Comparison of ENCODE assay signal across 8 mouse cellular contexts in the genomic region with DNA sequence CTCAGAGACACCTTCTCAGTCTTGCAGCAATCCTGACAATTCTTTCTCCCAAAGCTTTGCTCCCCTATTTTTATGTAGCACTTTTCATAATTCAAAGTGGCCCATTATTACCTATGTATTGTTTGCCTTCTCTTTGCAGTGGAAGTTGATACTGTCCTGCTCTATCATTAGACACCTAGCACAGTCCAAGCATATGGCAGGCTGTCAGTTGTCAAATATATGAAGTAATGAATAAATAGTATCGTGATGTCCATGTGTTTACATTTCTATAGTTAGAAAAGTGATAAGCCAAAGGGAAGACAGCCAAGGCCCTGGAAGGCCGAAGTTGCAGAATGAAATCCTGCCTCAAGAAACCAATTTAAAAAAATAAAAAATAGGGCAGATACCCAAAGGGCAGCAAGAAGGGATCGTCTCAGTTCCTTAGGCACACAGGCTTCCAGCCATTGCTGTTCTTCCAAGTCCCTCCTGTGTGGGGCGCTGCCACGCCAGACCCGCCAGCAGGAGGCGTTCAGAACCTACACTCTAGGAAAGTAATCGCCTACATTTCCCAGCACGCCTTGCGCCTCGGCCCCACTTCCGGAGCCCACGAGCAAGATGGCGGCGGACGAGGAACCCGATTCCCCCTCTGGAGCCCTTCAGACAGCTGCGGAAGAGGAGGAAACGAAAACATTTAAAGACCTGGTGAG. TPM values are rescaled to one million over a fixed set of nuclear protein-coding genes. Genes with fewer than 3 reads are reported as not detected.
DNase-seq lines count a peak whose midpoint lies in the region; ATAC-seq and TF ChIP-seq lines count a peak whose summit lies in the region.

Ddx47 (plus strand) TSS at position 565 of the 686 bp plus-strand sequence.

- peak within 1 kb of the TSS; percentile 87 for H3K9ac ChIP-seq in embryonic facial prominence, embryonic 13.5 days
- H3K9ac ChIP-seq in limb, embryonic 12.5 days (replicated peaks), result peak within 1 kb of the TSS; percentile 82
- peak within 1 kb of the TSS; percentile 62 for H3K9ac ChIP-seq in midbrain, embryonic 15.5 days

- ATAC-seq in embryonic facial prominence, embryonic 13.5 days (ENCODE audit: insufficient number of reproducible peaks, insufficient read depth, low FRiP score, low TSS enrichment, low read depth), result peak; percentile 78
- ATAC-seq in limb, embryonic 12.5 days (ENCODE audit: insufficient number of reproducible peaks, insufficient read depth, low FRiP score, low TSS enrichment, low read depth), result peak; percentile 87
- ATAC-seq in midbrain, embryonic 15.5 days (replicated peaks), result peak; percentile 90

- peak within 1 kb of the TSS; percentile 83 for H3K4me3 ChIP-seq in embryonic facial prominence, embryonic 13.5 days
- peak within 1 kb of the TSS; percentile 88 for H3K4me3 ChIP-seq in kidney, adult 2 months (ENCODE audit: insufficient read depth, low read depth, low read length)
- H3K4me3 ChIP-seq in limb, embryonic 12.5 days (replicated peaks), result peak within 1 kb of the TSS; percentile 65
- H3K4me3 ChIP-seq in midbrain, embryonic 15.5 days, result peak within 1 kb of the TSS; percentile 72
- H3K4me3 ChIP-seq in spleen, adult 2 months (ENCODE audit: extremely low read depth, insufficient read depth, insufficient read length), result peak within 1 kb of the TSS; percentile 73

- 7% methylated on average over 19 of the region's 19 CpGs for WGBS in embryonic facial prominence, embryonic 13.5 days
- WGBS in kidney, adult 2 months, result 5% methylated on average over 19 of the region's 19 CpGs
- 7% methylated on average over 19 of the region's 19 CpGs for WGBS in limb, embryonic 12.5 days
- WGBS in midbrain, embryonic 15.5 days, result 5% methylated on average over 19 of the region's 19 CpGs
- 6% methylated on average over 19 of the region's 19 CpGs for WGBS in spleen, adult 2 months

- peaks cover 8% of the 10 kb centered on the region for H3K4me1 ChIP-seq in embryonic facial prominence, embryonic 13.5 days
- peaks cover 5% of the 10 kb centered on the region; the same call in 1 of the 2 replicates for H3K4me1 ChIP-seq in kidney, adult 2 months (ENCODE audit: control insufficient read depth, insufficient read depth, low read length)
- H3K4me1 ChIP-seq in limb, embryonic 12.5 days (replicated peaks), result peaks cover 6% of the 10 kb centered on the region
- H3K4me1 ChIP-seq in midbrain, embryonic 15.5 days, result peaks cover 8% of the 10 kb centered on the region
- H3K4me1 ChIP-seq in spleen, adult 2 months (ENCODE audit: control insufficient read depth, insufficient read depth, insufficient read length), result peaks cover 2% of the 10 kb centered on the region

- DNase-seq in 3134 (ENCODE audit: extremely low read depth, insufficient read length, low spot score), result peak; percentile 91
- peak; percentile 96 for DNase-seq in adrenal gland, postnatal 36 days
- DNase-seq in heart, adult 18-20 months, result peak; percentile 95 to 97
- peak; percentile 97 for DNase-seq in kidney, adult 2 months
- peak; percentile 83 to 94 for DNase-seq in spleen, adult 2 months (ENCODE audit: low read depth in 1 of 2, low spot score in 2 of 2)

- H3K27ac ChIP-seq in embryonic facial prominence, embryonic 13.5 days, result no peak within 1 kb of the TSS
- peak within 1 kb of the TSS; percentile 40; the same call in 1 of the 2 replicates for H3K27ac ChIP-seq in kidney, adult 2 months (ENCODE audit: insufficient read depth, low read depth, low read length)
- H3K27ac ChIP-seq in limb, embryonic 12.5 days, result no peak within 1 kb of the TSS
- H3K27ac ChIP-seq in midbrain, embryonic 15.5 days, result peak within 1 kb of the TSS; percentile 59; the same call in 1 of the 2 replicates
- peak within 1 kb of the TSS; percentile 41 for H3K27ac ChIP-seq in spleen, adult 2 months (ENCODE audit: insufficient read depth, low read length)

- no peak for TF ChIP-seq POLR2A in kidney, adult 2 months (IDR thresholded peaks at IDR 0.05; ENCODE audit: low read depth, low read length)
- no peak; the same call in 1 of the 2 replicates for TF ChIP-seq POLR2A in spleen, adult 2 months (IDR thresholded peaks at IDR 0.05; ENCODE audit: low read depth, low read length)

- peaks cover 28% of the 10 kb centered on the region for H3K36me3 ChIP-seq in embryonic facial prominence, embryonic 13.5 days
- peaks cover 7% of the 10 kb centered on the region for H3K36me3 ChIP-seq in kidney, adult 2 months (ENCODE audit: control insufficient read depth, insufficient read depth, low read length)
- H3K36me3 ChIP-seq in limb, embryonic 12.5 days, result peaks cover 25% of the 10 kb centered on the region
- H3K36me3 ChIP-seq in midbrain, embryonic 15.5 days (replicated peaks), result peaks cover 21% of the 10 kb centered on the region; the same call in 1 of the 2 replicates
- H3K36me3 ChIP-seq in spleen, adult 2 months (ENCODE audit: control insufficient read depth, insufficient read depth, low read length), result peaks cover 19% of the 10 kb centered on the region

- TF ChIP-seq CTCF in kidney, adult 2 months (conservative IDR thresholded peaks at IDR 0.05; ENCODE audit: insufficient read depth, insufficient read length, low read depth, low read length), result peak; percentile 99
- TF ChIP-seq CTCF in spleen, adult 2 months (IDR thresholded peaks at IDR 0.05; ENCODE audit: extremely low read depth, insufficient read depth, insufficient read length, insufficient replicate concordance), result peak; percentile 99

- H3K9me3 ChIP-seq in embryonic facial prominence, embryonic 13.5 days, result no peaks in the 10 kb centered on the region
- no peaks in the 10 kb centered on the region for H3K9me3 ChIP-seq in limb, embryonic 12.5 days
- no peaks in the 10 kb centered on the region for H3K9me3 ChIP-seq in midbrain, embryonic 15.5 days

- H3K4me2 ChIP-seq in embryonic facial prominence, embryonic 13.5 days, result peak within 1 kb of the TSS; percentile 85
- peak within 1 kb of the TSS; percentile 82 for H3K4me2 ChIP-seq in limb, embryonic 12.5 days
- peak within 1 kb of the TSS; percentile 72 for H3K4me2 ChIP-seq in midbrain, embryonic 15.5 days

- H3K27me3 ChIP-seq in embryonic facial prominence, embryonic 13.5 days, result no peaks in the 10 kb centered on the region
- H3K27me3 ChIP-seq in kidney, adult 2 months (replicated peaks; ENCODE audit: control insufficient read depth, insufficient read depth, low read length), result no peaks in the 10 kb centered on the region
- no peaks in the 10 kb centered on the region for H3K27me3 ChIP-seq in limb, embryonic 12.5 days
- H3K27me3 ChIP-seq in midbrain, embryonic 15.5 days (replicated peaks), result no peaks in the 10 kb centered on the region
- no peaks in the 10 kb centered on the region for H3K27me3 ChIP-seq in spleen, adult 2 months (ENCODE audit: control insufficient read depth, insufficient read depth, low read length)

RNA-seq across cellular contexts. Expression of gene Ddx47, which starts in this region (rescaled TPM):
- 10 to 100 TPM; 63.1 to 63.2 TPM for total RNA-seq in adrenal gland, postnatal 36 days (2021)
- polyA plus RNA-seq in embryonic facial prominence, embryonic 13.5 days (2015; fragmentation: Nextera tagmentation; extraction: Ambion mirVana), result 124 and 125 TPM in 2 replicates
- 10 to 100 TPM; 38.9 to 39.8 TPM for total RNA-seq in heart, adult 18-20 months (2021)
- 38.6 and 44.0 TPM in 2 replicates for polyA plus RNA-seq in kidney, adult 2 months (2012; rRNA removed)
- 126 and 127 TPM in 2 replicates for polyA plus RNA-seq in limb, embryonic 12.5 days (2016; fragmentation: Nextera tagmentation; extraction: Ambion mirVana)
- 76.2 and 77.9 TPM in 2 replicates for polyA plus RNA-seq in midbrain, embryonic 15.5 days (2015; fragmentation: Nextera tagmentation; extraction: Ambion mirVana)
- 32.3 and 34.6 TPM in 2 replicates for polyA plus RNA-seq in spleen, adult 2 months (2012; rRNA removed)

Comparison
In these comparisons a context has a peak if more than half of its experiments do, and no peak if none do; other contexts are left out.
1. H3K27ac ChIP-seq: peak in kidney, adult 2 months (single experiment), midbrain, embryonic 15.5 days (single experiment) and spleen, adult 2 months (single experiment); none in embryonic facial prominence, embryonic 13.5 days (single experiment) and limb, embryonic 12.5 days (single experiment).
2. Peak in every context shown above with its lines, with median percentiles within 50 percentile points of each other: DNase-seq, ATAC-seq, H3K4me2 ChIP-seq, H3K4me3 ChIP-seq and H3K9ac ChIP-seq.